Mouse (Mus musculus) MEL (cell line): ENCODE data around the gene 6430628N08Rik. TPM values are rescaled to one million over a fixed set of nuclear protein-coding genes. Genes with fewer than 3 reads are reported as not detected.

Source experiments
- DNase-seq: peaks from one replicate; pipeline ENCODE4 v3.0.0; 2011; ENCODE audit warnings: low read depth, low spot score
- H3K27ac ChIP-seq: 2 replicates; pipeline ENCODE4 v1.5.1; 2012; ENCODE audit warnings: low read depth, mild to moderate bottlenecking, control low read depth, low read length, moderate library complexity; ENCODE audit not compliant: control insufficient read depth
- H3K27me3 ChIP-seq, 2 experiments: fragments of 150-350 bp in 1 of 2; sonication (generic) in 1 of 2; 2 replicates each; pipeline ENCODE4 v1.6.1; 2012; ENCODE audit warnings: low read length in 2 of 2, mild to moderate bottlenecking in 2 of 2, improper control_type of control experiment in 1 of 2, moderate library complexity in 1 of 2; ENCODE audit not compliant: insufficient read depth in 2 of 2, control insufficient read depth in 1 of 2
- H3K36me3 ChIP-seq, 2 experiments: 2 replicates each; pipeline ENCODE4 v1.6.1; 2012 to 2014; ENCODE audit warnings: low read length in 2 of 2, improper control_type of control experiment in 1 of 2, inconsistent platforms in 1 of 2, mild to moderate bottlenecking in 1 of 2; ENCODE audit not compliant: insufficient read depth in 2 of 2, control insufficient read depth in 1 of 2
- H3K4me1 ChIP-seq, 2 experiments: fragments of 150-350 bp in 1 of 2; sonication (generic) in 1 of 2; 2 replicates each; pipeline ENCODE4 v1.6.1; 2012; ENCODE audit warnings: low read length in 2 of 2, improper control_type of control experiment in 1 of 2, mild to moderate bottlenecking in 1 of 2; ENCODE audit not compliant: insufficient read depth in 2 of 2, control insufficient read depth in 1 of 2
- H3K4me3 ChIP-seq, 2 experiments: fragments of 150-350 bp in 1 of 2; sonication (generic) in 1 of 2; 2 replicates each; pipeline ENCODE4 v1.5.1; 2012; ENCODE audit warnings: low read depth in 2 of 2, low read length in 2 of 2, mild to moderate bottlenecking in 2 of 2, moderate library complexity in 2 of 2, control low read depth in 1 of 2, improper control_type of control experiment in 1 of 2; ENCODE audit not compliant: control insufficient read depth in 1 of 2, insufficient read depth in 1 of 2
- H3K79me2 ChIP-seq: 2 replicates; pipeline ENCODE4 v1.6.1; 2012; ENCODE audit warnings: mild to moderate bottlenecking, low read length, moderate library complexity; ENCODE audit not compliant: control insufficient read depth, poor library complexity, insufficient read depth
- H3K9ac ChIP-seq: 2 replicates; pipeline ENCODE4 v1.6.1; 2012; ENCODE audit warnings: low read depth, mild to moderate bottlenecking, control low read depth, low read length, moderate library complexity; ENCODE audit not compliant: control insufficient read depth, poor library complexity, severe bottlenecking
- H3K9me3 ChIP-seq: fragments of 150-350 bp; sonication (generic); replicated peaks from 2 replicates; pipeline ENCODE4 v1.6.1; 2012; ENCODE audit warnings: mild to moderate bottlenecking, low read length, improper control_type of control experiment, moderate library complexity; ENCODE audit not compliant: insufficient read depth
- BHLHE40 ChIP-seq: IDR thresholded peaks from 2 replicates; pipeline ENCODE4 v1.6.1; 2012; ENCODE audit warnings: low read depth, mild to moderate bottlenecking, inconsistent platforms, low read length, improper control_type of control experiment, borderline replicate concordance
- GABPA ChIP-seq: IDR thresholded peaks from 2 replicates; pipeline ENCODE4 v1.6.1; 2012; ENCODE audit warnings: low read depth, mild to moderate bottlenecking, inconsistent platforms, low read length, improper control_type of control experiment, moderate library complexity
- GATA1 ChIP-seq: IDR thresholded peaks from 2 replicates; pipeline ENCODE4 v1.6.1; 2011; ENCODE audit warnings: low read depth, low read length, improper control_type of control experiment
- HCFC1 ChIP-seq: IDR thresholded peaks from 2 replicates; pipeline ENCODE4 v1.6.1; 2012; ENCODE audit warnings: low read depth, mild to moderate bottlenecking, inconsistent platforms, low read length, improper control_type of control experiment, moderate library complexity
- KAT2A ChIP-seq: conservative IDR thresholded peaks from 2 replicates; pipeline ENCODE4 v1.6.1; 2012; ENCODE audit warnings: low read depth, low read length, improper control_type of control experiment, inconsistent platforms
- MAFK ChIP-seq: IDR thresholded peaks from 2 replicates; pipeline ENCODE4 v1.6.1; 2011; ENCODE audit warnings: low read depth, mild to moderate bottlenecking, low read length, improper control_type of control experiment, borderline replicate concordance
- MAX ChIP-seq: IDR thresholded peaks from 2 replicates; pipeline ENCODE4 v1.6.1; 2011; ENCODE audit warnings: low read length, improper control_type of control experiment
- MXI1 ChIP-seq: IDR thresholded peaks from 2 replicates; pipeline ENCODE4 v1.6.1; 2011; ENCODE audit warnings: mild to moderate bottlenecking, low read depth, low read length, improper control_type of control experiment
- MYC ChIP-seq: IDR thresholded peaks from 2 replicates; pipeline ENCODE4 v1.6.1; 2011; ENCODE audit warnings: low read depth, mild to moderate bottlenecking, low read length, improper control_type of control experiment, moderate library complexity
- NRF1 ChIP-seq: IDR thresholded peaks from 2 replicates; pipeline ENCODE4 v1.6.1; 2014; ENCODE audit warnings: low read depth, mild to moderate bottlenecking, inconsistent platforms, low read length, improper control_type of control experiment, moderate library complexity; ENCODE audit not compliant: poor library complexity, insufficient read depth, severe bottlenecking
- POLR2AphosphoS5 ChIP-seq: IDR thresholded peaks from 2 replicates; pipeline ENCODE4 v1.6.1; 2012; ENCODE audit warnings: low read depth, borderline replicate concordance, mild to moderate bottlenecking, inconsistent platforms, low read length, moderate library complexity, mixed read lengths
- TAL1 ChIP-seq: IDR thresholded peaks from 2 replicates; pipeline ENCODE4 v1.6.1; 2012; ENCODE audit warnings: mild to moderate bottlenecking, inconsistent platforms, low read length, moderate library complexity, mixed read lengths
- TBP ChIP-seq: IDR thresholded peaks from 2 replicates; pipeline ENCODE4 v1.8.0; 2011; ENCODE audit warnings: low read depth, low read length, improper control_type of control experiment
- USF1 ChIP-seq: IDR thresholded peaks from 2 replicates; pipeline ENCODE4 v1.6.1; 2014; ENCODE audit warnings: low read depth, mild to moderate bottlenecking, inconsistent platforms, low read length, improper control_type of control experiment, moderate library complexity
- ZC3H11A ChIP-seq: IDR thresholded peaks from 2 replicates; pipeline ENCODE4 v1.6.1; 2012; ENCODE audit warnings: low read depth, mild to moderate bottlenecking, inconsistent platforms, low read length, improper control_type of control experiment
- ZKSCAN1 ChIP-seq: IDR thresholded peaks from 2 replicates; pipeline ENCODE4 v1.6.1; 2012; ENCODE audit warnings: low read depth, mild to moderate bottlenecking, inconsistent platforms, low read length, improper control_type of control experiment, moderate library complexity
- polyA plus RNA-seq, 2 experiments: library from polyadenylated mRNA; stranded (reverse) in 1 of 2; unstranded in 1 of 2; fragments of >175 nt in 1 of 2; fragments of >200 nt in 1 of 2; gene quantifications; 2 replicates each; pipeline versions ENCODE4 v1.2.1 to v1.2.4; 2012; ENCODE audit warnings: low replicate concordance in 2 of 2, low read depth in 1 of 2; ENCODE audit not compliant: insufficient read length in 2 of 2, insufficient read depth in 1 of 2, missing spikeins in 1 of 2
- total RNA-seq: library from RNA; depleted of rRNA; stranded (reverse); fragments of 300-350 nt; gene quantifications from 2 replicates; pipeline ENCODE4 v1.2.3, GENCODE M21; 2012; rRNA removed

Gene 6430628N08Rik
- not detected in 2 replicates for total RNA-seq
- polyA plus RNA-seq = not detected

DNA sequence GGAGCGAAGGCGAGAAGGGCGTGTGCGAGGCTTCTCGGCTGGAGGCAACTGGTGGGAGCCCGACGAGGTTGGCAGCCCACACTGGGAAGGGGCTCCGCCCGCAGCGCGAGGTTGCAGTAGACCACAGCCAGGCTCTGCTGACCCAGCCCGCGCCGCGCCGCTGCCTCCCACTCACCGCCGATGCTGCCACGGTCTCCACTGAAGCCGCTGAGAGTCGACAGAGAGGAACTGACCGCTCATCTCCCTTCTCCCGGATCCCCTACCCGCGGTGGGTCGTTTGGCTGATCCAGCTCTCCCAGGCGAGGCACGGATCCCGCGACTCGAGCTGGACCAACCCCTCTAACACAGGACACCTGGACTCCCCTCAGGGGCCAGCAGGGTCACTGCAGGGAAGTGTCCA lies at the start of gene 6430628N08Rik:
6430628N08Rik (plus strand) TSS at position 113 of the 400 bp plus-strand sequence.
- H3K27ac ChIP-seq = no peak within 1 kb of the TSS
- H3K36me3 ChIP-seq = no peaks in the 10 kb centered on the region
- TF ChIP-seq USF1 (no peak), BHLHE40 (no peak), ZC3H11A (no peak), MAFK (no peak), KAT2A (no peak), TAL1 (no peak)
- H3K4me1 ChIP-seq = no peaks in the 10 kb centered on the region
- no peak for DNase-seq
- H3K4me3 ChIP-seq = no peak within 1 kb of the TSS
- H3K9ac ChIP-seq = no peak within 1 kb of the TSS
- H3K9me3 ChIP-seq = no peaks in the 10 kb centered on the region
- peaks cover 0 to 3% of the 10 kb centered on the region in 2 experiments; a peak in 1 of 4 replicates for H3K27me3 ChIP-seq
- H3K79me2 ChIP-seq = no peaks in the 10 kb centered on the region

DNA sequence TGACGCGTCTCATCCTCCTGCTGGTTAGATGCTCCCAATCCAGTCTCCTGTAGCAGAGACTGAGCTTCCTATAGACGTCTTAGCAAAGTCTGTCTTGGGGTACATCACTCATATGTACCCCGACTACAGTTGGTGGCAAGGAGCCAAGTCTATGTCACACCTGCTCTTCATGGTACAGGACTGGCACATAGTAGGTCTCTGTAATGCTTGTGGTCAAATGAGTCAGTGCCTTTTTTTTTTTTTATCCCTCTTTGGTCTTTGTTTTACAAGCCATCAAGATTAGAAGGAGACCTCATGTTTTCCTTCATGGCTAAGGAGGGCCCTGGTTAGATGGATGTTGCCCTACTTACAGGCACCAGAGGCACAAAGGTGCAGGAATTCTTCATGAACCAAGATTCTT lies 49.6 kb upstream of the 6430628N08Rik start:
- Histone ChIP-seq H3K9me3 (no peaks in the 10 kb centered on the region), H3K27me3 (no peaks in the 10 kb centered on the region), H3K79me2 (peaks cover 16% of the 10 kb centered on the region), H3K4me3 (no peak overlapping the region), H3K4me1 (peaks cover 5 to 28% of the 10 kb centered on the region in 2 experiments; a peak in 3 of 4 replicates), H3K36me3 (peaks cover 0 to 13% of the 10 kb centered on the region in 2 experiments; a peak in 2 of 4 replicates), H3K27ac (no peak overlapping the region), H3K9ac (no peak overlapping the region)
- no peak for DNase-seq
- TF ChIP-seq HCFC1 (no peak), ZKSCAN1 (peak; percentile 90), GABPA (no peak), BHLHE40 (no peak), MYC (no peak)

DNA sequence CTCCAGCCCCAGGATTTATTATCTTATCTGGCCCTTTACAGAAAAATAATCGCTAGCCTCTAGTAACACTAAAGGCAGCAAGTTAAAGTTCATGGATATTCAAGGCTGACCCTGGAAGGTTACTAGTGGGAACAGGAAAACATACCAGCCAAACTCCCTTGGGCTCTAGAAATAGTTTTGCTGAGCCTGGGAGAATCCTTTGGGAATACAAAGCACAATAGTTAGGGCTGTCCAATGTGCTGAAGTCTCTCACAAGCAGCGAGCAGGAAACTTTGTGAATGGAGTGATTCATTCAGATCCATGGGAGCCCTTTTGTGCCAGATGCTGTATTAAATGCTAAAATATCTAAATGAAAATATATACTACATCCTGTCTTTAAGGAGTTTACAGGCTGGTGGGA lies 43.8 kb upstream of the 6430628N08Rik start:
- no peak for TF ChIP-seq NRF1
- no peak for TF ChIP-seq GATA1
- no peak for TF ChIP-seq MXI1
- TF ChIP-seq GABPA = no peak
- TF ChIP-seq ZKSCAN1 = no peak
- no peak for TF ChIP-seq MAX
- peak; percentile 53; the same call in 1 of the 2 replicates for TF ChIP-seq TBP
- TF ChIP-seq POLR2AphosphoS5 = no peak
- Histone ChIP-seq H3K79me2 (no peaks in the 10 kb centered on the region), H3K9me3 (no peaks in the 10 kb centered on the region), H3K27ac (peak overlapping the region; percentile 98), H3K36me3 (peaks cover 6 to 41% of the 10 kb centered on the region in 2 experiments), H3K4me3 (no peak overlapping the region), H3K27me3 (no peaks in the 10 kb centered on the region), H3K9ac (peak overlapping the region; percentile 51), H3K4me1 (peaks cover 29 to 43% of the 10 kb centered on the region in 2 experiments)
- DNase-seq = no peak
